Mouse (Mus musculus) kidney, adult 2 months (tissue): ENCODE measurements around the gene Spatc1l.

ENCODE experiments used
- CTCF ChIP-seq: fragments of 200-500 bp; conservative IDR thresholded peaks from 2 replicates; pipeline ENCODE4 v1.5.1; 2011; ENCODE audit warnings: low read depth, mild to moderate bottlenecking, control low read depth, low read length, moderate library complexity, mixed read lengths; ENCODE audit not compliant: insufficient read depth, insufficient read length
- POLR2A ChIP-seq: fragments of 200-500 bp; IDR thresholded peaks from one replicate; pipeline ENCODE4 v1.6.1; 2011; ENCODE audit warnings: low read depth, low read length, control low read depth

DNA sequence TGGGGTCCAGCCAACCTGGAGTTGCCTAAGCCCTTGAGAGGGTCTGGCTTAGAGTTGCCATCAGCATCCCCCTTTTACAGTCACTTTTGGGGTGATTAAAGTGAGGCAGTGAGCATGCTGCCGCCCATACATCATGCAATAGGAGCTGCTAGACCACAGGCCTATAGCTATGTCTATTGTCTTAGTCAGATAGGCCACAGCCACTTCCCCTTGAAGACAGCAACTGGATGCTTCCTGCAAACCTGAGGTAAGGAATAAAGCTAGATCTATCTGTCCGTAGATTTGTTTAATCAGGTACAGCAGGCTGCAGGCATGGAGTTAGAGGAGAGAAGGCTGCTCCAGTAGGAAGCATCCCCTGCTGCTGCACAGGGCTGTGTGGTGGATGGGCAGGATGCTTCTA lies 9.0 kb downstream of the Spatc1l start:
- TF ChIP-seq POLR2A = no peak
- no peak for TF ChIP-seq CTCF
